Mouse (Mus musculus): ENCODE measurements around the gene Adamts13. TPM values are rescaled to one million over a fixed set of nuclear protein-coding genes. Genes with fewer than 3 reads are reported as not detected.

Adamts13 gene
- total and polyA plus RNA-seq, 3 experiments: 19.7 to 130 TPM; not detected in 1

DNA sequence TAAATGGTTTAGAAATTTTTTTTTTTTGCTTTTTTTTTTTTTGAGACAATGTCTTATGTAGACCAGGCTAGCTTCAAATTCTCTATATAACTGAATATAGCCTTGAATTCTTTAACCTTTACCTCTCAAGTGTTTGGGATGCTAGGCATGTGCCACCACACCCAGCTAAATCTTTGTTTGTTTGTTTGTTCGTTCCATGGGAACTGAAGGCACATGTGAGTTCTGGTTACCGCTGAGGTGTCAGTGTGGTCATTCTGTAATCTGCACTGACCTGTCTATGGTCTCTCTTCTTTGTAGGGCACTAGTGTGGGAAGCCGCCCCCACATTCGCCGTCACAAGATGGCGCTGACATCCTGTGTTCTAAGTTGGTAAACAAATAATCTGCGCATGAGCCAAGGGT is 24.8 kb downstream of the Adamts13 start:
- DNase-seq (ENCODE audit: low read depth, low spot score): peak; percentile 71
- TF ChIP-seq MAX (IDR thresholded peaks at IDR 0.05; ENCODE audit: low read length): 0 out of 2 replicates have a peak, but pooled peaks have one; percentile 34
- no peak for TF ChIP-seq EP300 (IDR thresholded peaks at IDR 0.05; ENCODE audit: low read depth in 1 of 2, low read length in 2 of 2)
- no peak for TF ChIP-seq ZC3H11A (IDR thresholded peaks at IDR 0.05; ENCODE audit: low read depth, low read length)
- 0 out of 2 replicates have a peak, but pooled peaks have one; percentile 69 for TF ChIP-seq CHD1 (IDR thresholded peaks at IDR 0.05; ENCODE audit: low read depth, low read length)
- no peak for TF ChIP-seq MAZ (IDR thresholded peaks at IDR 0.05; ENCODE audit: low read depth, low read length)
- 0 out of 2 replicates have a peak, but pooled peaks have one; percentile 35 for TF ChIP-seq HCFC1 (IDR thresholded peaks at IDR 0.05; ENCODE audit: low read depth, low read length)
- TF ChIP-seq CTCF (IDR thresholded peaks at IDR 0.05 in 2 of 3, conservative IDR thresholded peaks at IDR 0.05 in 1 of 3; ENCODE audit: control insufficient read depth in 1 of 3, insufficient read depth in 1 of 3, low read depth in 2 of 3, low read length in 3 of 3, poor library complexity in 1 of 3, severe bottlenecking in 1 of 3): peak in 1 of 3 experiments; percentile 20; a peak in 2 of 6 replicates
- Histone ChIP-seq H3K4me1 (ENCODE audit: control insufficient read depth in 1 of 2, insufficient read depth in 2 of 2, low read length in 2 of 2) (peaks cover 0 to 5% of the 10 kb centered on the region in 2 experiments; a peak in 2 of 4 replicates), H3K79me2 (ENCODE audit: control insufficient read depth, insufficient read depth, low read length, poor library complexity) (no peaks in the 10 kb centered on the region), H3K9me3 (replicated peaks; ENCODE audit: insufficient read depth, low read length) (no peaks in the 10 kb centered on the region), H3K36me3 (ENCODE audit: control insufficient read depth in 1 of 2, insufficient read depth in 2 of 2, low read length in 2 of 2) (0 out of 4 replicates have a peak, but pooled peaks cover 0 to 2% of the 10 kb centered on the region in 2 experiments), H3K27me3 (ENCODE audit: control insufficient read depth in 1 of 2, insufficient read depth in 2 of 2, low read length in 2 of 2) (no peaks in the 10 kb centered on the region), H3K4me3 (ENCODE audit: control insufficient read depth in 1 of 2, insufficient read depth in 1 of 2, low read depth in 2 of 2, low read length in 2 of 2) (peak overlapping the region; percentile 65 to 94), H3K27ac (ENCODE audit: control insufficient read depth, low read depth, low read length) (peak overlapping the region; percentile 60), H3K9ac (ENCODE audit: control insufficient read depth, low read depth, low read length, poor library complexity, severe bottlenecking) (peak overlapping the region; percentile 66)

DNA sequence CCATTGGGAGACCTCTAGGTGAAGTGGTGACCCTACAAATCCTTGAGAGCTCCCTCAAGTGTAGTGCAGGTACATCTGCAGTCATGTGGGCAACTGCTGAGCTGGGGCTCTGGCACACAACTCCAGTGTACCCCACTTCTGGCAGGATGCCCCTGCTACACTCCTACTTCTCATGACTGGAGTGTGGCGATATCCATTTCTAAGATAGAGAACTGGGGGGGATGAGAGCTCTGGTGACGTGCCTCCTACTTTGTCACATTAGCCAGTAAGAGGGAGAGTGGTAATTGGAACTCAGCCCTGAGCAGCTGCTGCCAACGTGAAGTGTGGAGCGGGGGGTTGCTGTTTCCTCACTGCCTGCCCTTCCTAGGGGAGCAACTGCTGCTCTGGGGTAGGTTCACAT is 33.0 kb downstream of the Adamts13 start:
- H3K4me1 ChIP-seq (ENCODE audit: control insufficient read depth in 1 of 2, insufficient read depth in 2 of 2, low read length in 2 of 2): peaks cover 14 to 41% of the 10 kb centered on the region in 2 experiments
- H3K79me2 ChIP-seq (ENCODE audit: control insufficient read depth, insufficient read depth, low read length, poor library complexity): peaks cover 15% of the 10 kb centered on the region
- H3K27me3 ChIP-seq (ENCODE audit: control insufficient read depth in 1 of 2, insufficient read depth in 2 of 2, low read length in 2 of 2): no peaks in the 10 kb centered on the region
- peaks cover 0 to 13% of the 10 kb centered on the region in 2 experiments; a peak in 2 of 4 replicates for H3K36me3 ChIP-seq (ENCODE audit: control insufficient read depth in 1 of 2, insufficient read depth in 2 of 2, low read length in 2 of 2)
- peak overlapping the region; percentile 58 for H3K27ac ChIP-seq (ENCODE audit: control insufficient read depth, low read depth, low read length)
- peak overlapping the region; percentile 55 for H3K9ac ChIP-seq (ENCODE audit: control insufficient read depth, low read depth, low read length, poor library complexity, severe bottlenecking)
- H3K9me3 ChIP-seq (replicated peaks; ENCODE audit: insufficient read depth, low read length): no peaks in the 10 kb centered on the region
- H3K4me3 ChIP-seq (ENCODE audit: control insufficient read depth in 1 of 2, insufficient read depth in 1 of 2, low read depth in 2 of 2, low read length in 2 of 2): peak overlapping the region; percentile 41 to 72
- DNase-seq (ENCODE audit: low read depth, low spot score): peak; percentile 82
- TF ChIP-seq POLR2AphosphoS5 (IDR thresholded peaks at IDR 0.05; ENCODE audit: borderline replicate concordance, low read depth, low read length) (no peak), USF2 (IDR thresholded peaks at IDR 0.05; ENCODE audit: borderline replicate concordance in 1 of 2, insufficient read depth in 1 of 2, low read depth in 1 of 2, low read length in 2 of 2) (no peak), BHLHE40 (IDR thresholded peaks at IDR 0.05; ENCODE audit: borderline replicate concordance, low read depth, low read length) (peak; percentile 40; the same call in 1 of the 2 replicates), ZMIZ1 (IDR thresholded peaks at IDR 0.05; ENCODE audit: low read depth, low read length) (peak; percentile 60; the same call in 1 of the 2 replicates), TCF12 (IDR thresholded peaks at IDR 0.05; ENCODE audit: low read depth, low read length) (peak; percentile 72), MAFK (IDR thresholded peaks at IDR 0.05; ENCODE audit: borderline replicate concordance, low read depth, low read length) (no peak), UBTF (IDR thresholded peaks at IDR 0.05; ENCODE audit: borderline replicate concordance, insufficient read depth, low read depth, low read length) (no peak), CHD1 (IDR thresholded peaks at IDR 0.05; ENCODE audit: low read depth, low read length) (no peak), KAT2A (conservative IDR thresholded peaks at IDR 0.05; ENCODE audit: low read depth, low read length) (0 out of 2 replicates have a peak, but pooled peaks have one; percentile 20), TBP (IDR thresholded peaks at IDR 0.05; ENCODE audit: low read depth, low read length) (peak; percentile 20; the same call in 1 of the 2 replicates), JUND (IDR thresholded peaks at IDR 0.05; ENCODE audit: low read depth, low read length) (no peak), E2F4 (IDR thresholded peaks at IDR 0.05; ENCODE audit: borderline replicate concordance, low read depth, low read length) (no peak), POLR2A (IDR thresholded peaks at IDR 0.05; ENCODE audit: control insufficient read depth in 1 of 2, insufficient read depth in 1 of 2, low read depth in 1 of 2, low read length in 2 of 2, poor library complexity in 1 of 2) (peak in 1 of 2 experiments; percentile 53; a peak in 1 of 4 replicates), EP300 (IDR thresholded peaks at IDR 0.05; ENCODE audit: low read depth in 1 of 2, low read length in 2 of 2) (peak in 1 of 2 experiments; percentile 66; a peak in 2 of 4 replicates), RCOR1 (IDR thresholded peaks at IDR 0.05; ENCODE audit: low read depth, low read length) (no peak), ETS1 (IDR thresholded peaks at IDR 0.05; ENCODE audit: low read depth, low read length) (peak; percentile 91), SIN3A (IDR thresholded peaks at IDR 0.05; ENCODE audit: low read length) (peak; percentile 84), NRF1 (IDR thresholded peaks at IDR 0.05; ENCODE audit: insufficient read depth, low read depth, low read length, poor library complexity, severe bottlenecking) (no peak), HCFC1 (IDR thresholded peaks at IDR 0.05; ENCODE audit: low read depth, low read length) (0 out of 2 replicates have a peak, but pooled peaks have one; percentile 12), GATA1 (IDR thresholded peaks at IDR 0.05; ENCODE audit: low read depth, low read length) (peak; percentile 44; the same call in 1 of the 2 replicates), MYC (IDR thresholded peaks at IDR 0.05; ENCODE audit: low read depth, low read length) (no peak), NELFE (IDR thresholded peaks at IDR 0.05; ENCODE audit: low read depth, low read length) (peak; percentile 35; the same call in 1 of the 2 replicates), CTCF (IDR thresholded peaks at IDR 0.05 in 2 of 3, conservative IDR thresholded peaks at IDR 0.05 in 1 of 3; ENCODE audit: control insufficient read depth in 1 of 3, insufficient read depth in 1 of 3, low read depth in 2 of 3, low read length in 3 of 3, poor library complexity in 1 of 3, severe bottlenecking in 1 of 3) (no peak), ZKSCAN1 (IDR thresholded peaks at IDR 0.05; ENCODE audit: low read depth, low read length) (no peak), MAX (IDR thresholded peaks at IDR 0.05; ENCODE audit: low read length) (no peak; the same call in 1 of the 2 replicates), TAL1 (IDR thresholded peaks at IDR 0.05; ENCODE audit: low read length) (0 out of 2 replicates have a peak, but pooled peaks have one; percentile 10)
